Comparison of ENCODE assay signal across 8 mouse cellular contexts in the genomic region with DNA sequence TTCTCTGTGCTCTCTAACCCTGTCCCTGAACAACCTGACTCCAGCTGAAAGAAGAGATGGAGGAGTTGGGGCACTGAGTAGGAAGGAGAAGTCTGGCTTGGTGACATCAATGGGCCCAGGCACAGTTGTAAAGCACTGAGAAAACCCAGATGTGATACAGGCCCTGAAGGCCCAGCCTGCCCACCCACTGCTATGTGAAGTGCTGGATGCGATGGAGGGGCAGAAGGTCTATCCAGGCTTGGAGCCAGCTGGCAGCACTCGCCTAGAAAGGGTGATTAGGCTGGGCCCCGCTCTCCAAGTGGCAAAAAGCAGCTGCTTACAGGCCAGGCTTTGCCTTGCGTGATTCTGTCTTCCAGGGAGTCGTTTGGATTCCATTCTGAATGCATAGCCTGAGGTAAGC. TPM values are rescaled to one million over a fixed set of nuclear protein-coding genes. Genes with fewer than 3 reads are reported as not detected.
DNase-seq lines count a peak whose midpoint lies in the region; ATAC-seq lines count a peak whose summit lies in the region.
"Had no signal": no experiment of that assay in that cellular context is flagged by ENCODE, and none has a peak within 500 bp of the region (broad histone marks: within the 10 kb centered on the region; RNA-seq: fewer than 3 reads in every experiment).

No protein-coding gene starts in this region.

- H3K9me3 ChIP-seq in heart, embryonic 15.5 days (replicated peaks): no peaks in the 10 kb centered on the region
- no peaks in the 10 kb centered on the region for H3K9me3 ChIP-seq in heart, embryonic 11.5 days (replicated peaks; ENCODE audit: control insufficient read depth, low read length)
- H3K9me3 ChIP-seq in stomach, embryonic 15.5 days: no peaks in the 10 kb centered on the region

- no peak overlapping the region for H3K4me2 ChIP-seq in heart, embryonic 15.5 days
- H3K4me2 ChIP-seq in heart, embryonic 11.5 days: no peak overlapping the region
- no peak overlapping the region for H3K4me2 ChIP-seq in stomach, embryonic 15.5 days

- H3K27me3 ChIP-seq in heart, embryonic 15.5 days: no peaks in the 10 kb centered on the region
- no peaks in the 10 kb centered on the region for H3K27me3 ChIP-seq in heart, embryonic 11.5 days (ENCODE audit: control insufficient read depth, insufficient read depth, low read length)
- no peaks in the 10 kb centered on the region for H3K27me3 ChIP-seq in stomach, embryonic 15.5 days (replicated peaks)

- H3K36me3 ChIP-seq in heart, embryonic 15.5 days: no peaks in the 10 kb centered on the region
- no peaks in the 10 kb centered on the region for H3K36me3 ChIP-seq in heart, embryonic 11.5 days (ENCODE audit: control insufficient read depth, insufficient read depth, low read length)
- H3K36me3 ChIP-seq in stomach, embryonic 15.5 days: no peaks in the 10 kb centered on the region

- H3K4me1 ChIP-seq in heart, embryonic 15.5 days (replicated peaks): peaks cover 18% of the 10 kb centered on the region
- no peaks in the 10 kb centered on the region for H3K4me1 ChIP-seq in heart, embryonic 11.5 days (ENCODE audit: control insufficient read depth, insufficient read depth, low read length)
- peaks cover 15% of the 10 kb centered on the region; the same call in 1 of the 2 replicates for H3K4me1 ChIP-seq in stomach, embryonic 15.5 days

- peak; percentile 42 to 50 for DNase-seq in layer of hippocampus, postnatal 10 days (ENCODE audit: low spot score in 2 of 2)
- no peak for DNase-seq in layer of hippocampus, adult 11-12 months (ENCODE audit: low spot score)
- DNase-seq in right cerebral cortex, postnatal 4 days: peak; percentile 16
- DNase-seq in right cerebral cortex, postnatal 14 days: no peak
- DNase-seq: retina, postnatal 1 day had no signal

- H3K4me3 ChIP-seq in heart, embryonic 15.5 days: no peak overlapping the region
- no peak overlapping the region for H3K4me3 ChIP-seq in heart, embryonic 11.5 days (ENCODE audit: low read depth, low read length)
- no peak overlapping the region for H3K4me3 ChIP-seq in stomach, embryonic 15.5 days (replicated peaks)

- 31% methylated on average over 5 of the region's 5 CpGs for WGBS in heart, embryonic 15.5 days
- WGBS in heart, embryonic 11.5 days (ENCODE audit: insufficient replicate concordance): 64% methylated on average over 5 of the region's 5 CpGs
- WGBS in stomach, embryonic 15.5 days: 40% methylated on average over 5 of the region's 5 CpGs

- peak overlapping the region; percentile 46; the same call in 1 of the 2 replicates for H3K27ac ChIP-seq in heart, embryonic 15.5 days
- H3K27ac ChIP-seq in heart, embryonic 11.5 days (ENCODE audit: low read depth, low read length): no peak overlapping the region
- peak overlapping the region; percentile 23; the same call in 1 of the 2 replicates for H3K27ac ChIP-seq in stomach, embryonic 15.5 days

- ATAC-seq in heart, embryonic 15.5 days (replicated peaks; ENCODE audit: insufficient number of reproducible peaks, insufficient read depth, low FRiP score, low read depth): peak; percentile 83
- ATAC-seq in heart, embryonic 11.5 days (replicated peaks; ENCODE audit: insufficient number of reproducible peaks, low FRiP score, low TSS enrichment): no peak
- no peak; the same call in 1 of the 2 replicates for ATAC-seq in stomach, embryonic 15.5 days (ENCODE audit: insufficient read depth, low FRiP score, low read depth)

- H3K9ac ChIP-seq in heart, embryonic 15.5 days: no peak overlapping the region
- no peak overlapping the region for H3K9ac ChIP-seq in heart, embryonic 11.5 days (ENCODE audit: low read depth, low read length)
- no peak overlapping the region for H3K9ac ChIP-seq in stomach, embryonic 15.5 days

RNA-seq across cellular contexts. Expression of a gene that starts 44.4 kb away (rescaled TPM):
- 0.62 and 0.91 TPM in 2 replicates for polyA plus RNA-seq in heart, embryonic 15.5 days (2015; fragmentation: Nextera tagmentation; extraction: Ambion mirVana)
- polyA plus RNA-seq in heart, embryonic 11.5 days (2014; fragmentation: Nextera tagmentation; extraction: Ambion mirVana): 0.10 and 0.16 TPM in 2 replicates
- 10 to 100 TPM; 30.6 TPM for total RNA-seq in layer of hippocampus, postnatal 10 days (2021)
- polyA plus RNA-seq in stomach, embryonic 15.5 days (2015; fragmentation: Nextera tagmentation; extraction: Ambion mirVana): 1.4 and 2.1 TPM in 2 replicates

RNA-seq across cellular contexts. Expression of a gene that starts 60.0 kb away (rescaled TPM):
- polyA plus RNA-seq in heart, embryonic 15.5 days (2015; fragmentation: Nextera tagmentation; extraction: Ambion mirVana): 56.2 and 92.8 TPM in 2 replicates
- 104 and 110 TPM in 2 replicates for polyA plus RNA-seq in heart, embryonic 11.5 days (2014; fragmentation: Nextera tagmentation; extraction: Ambion mirVana)
- 1 to 10 TPM; 9.4 to 9.8 TPM for total RNA-seq in layer of hippocampus, postnatal 10 days (2021)
- polyA plus RNA-seq in stomach, embryonic 15.5 days (2015; fragmentation: Nextera tagmentation; extraction: Ambion mirVana): 124 and 138 TPM in 2 replicates

Comparison
In these comparisons a context has a peak if more than half of its experiments do, and no peak if none do; other contexts are left out.
1. DNase-seq: peak in layer of hippocampus, postnatal 10 days (2 of 2) and right cerebral cortex, postnatal 4 days (single experiment); none in layer of hippocampus, adult 11-12 months (single experiment) and right cerebral cortex, postnatal 14 days (single experiment).